Comparison of ENCODE assay signal across 15 mouse cellular contexts in genomic region chr8:54886987-54887785, GRCm38 (mm10). TPM values are rescaled to one million over a fixed set of nuclear protein-coding genes. Genes with fewer than 3 reads are reported as not detected.
DNase-seq lines count a peak whose midpoint lies in the region; ATAC-seq lines count a peak whose summit lies in the region.
"Had no signal": no experiment of that assay in that cellular context is flagged by ENCODE, and none has a peak within 500 bp of the region (broad histone marks: within the 10 kb centered on the region; RNA-seq: fewer than 3 reads in every experiment).

TSS of gene Wdr17 (minus strand) at chr8:54887184.

- H3K9me3 ChIP-seq in midbrain, embryonic 15.5 days: no peaks in the 10 kb centered on the region
- H3K9me3 ChIP-seq in midbrain, embryonic 13.5 days: no peaks in the 10 kb centered on the region
- H3K9me3 ChIP-seq: embryonic facial prominence, embryonic 13.5 days; liver, embryonic 13.5 days had no signal

- H3K27me3 ChIP-seq in midbrain, embryonic 15.5 days (replicated peaks): no peaks in the 10 kb centered on the region
- H3K27me3 ChIP-seq in midbrain, embryonic 13.5 days: no peaks in the 10 kb centered on the region
- H3K27me3 ChIP-seq: embryonic facial prominence, embryonic 13.5 days; liver, embryonic 13.5 days had no signal

- no peak within 1 kb of the TSS for H3K9ac ChIP-seq in midbrain, embryonic 15.5 days
- no peak within 1 kb of the TSS for H3K9ac ChIP-seq in midbrain, embryonic 13.5 days (replicated peaks)
- H3K9ac ChIP-seq: embryonic facial prominence, embryonic 13.5 days; liver, embryonic 13.5 days had no signal

- no peak within 1 kb of the TSS for H3K4me3 ChIP-seq in midbrain, embryonic 15.5 days
- H3K4me3 ChIP-seq in midbrain, embryonic 13.5 days (replicated peaks): no peak within 1 kb of the TSS
- H3K4me3 ChIP-seq: embryonic facial prominence, embryonic 13.5 days; heart, adult 2 months; liver, embryonic 13.5 days had no signal

- H3K4me1 ChIP-seq in midbrain, embryonic 15.5 days: no peaks in the 10 kb centered on the region
- H3K4me1 ChIP-seq in midbrain, embryonic 13.5 days (replicated peaks): no peaks in the 10 kb centered on the region
- H3K4me1 ChIP-seq: embryonic facial prominence, embryonic 13.5 days; liver, embryonic 13.5 days had no signal

- no peak for DNase-seq in frontal cortex, postnatal 14 days (ENCODE audit: low spot score in 2 of 2)
- peak; percentile 60 for DNase-seq in left cerebral cortex, adult 11 months (ENCODE audit: low spot score)
- peak; percentile 50 to 71 for DNase-seq in right cerebral cortex, postnatal 10 days (ENCODE audit: low spot score in 2 of 2)
- no peak for DNase-seq in lung, adult 18-20 months
- no peak for DNase-seq in urinary bladder, postnatal 4 days (ENCODE audit: low spot score in 2 of 2)
- DNase-seq: cerebellum, adult 9-11 months; heart, adult 2 months; liver, embryonic 13.5 days; lung, postnatal 36 days; thymus, postnatal 25 days had no signal

- WGBS in midbrain, embryonic 15.5 days: 87% methylated on average over 9 of the region's 9 CpGs
- 89% methylated on average over 9 of the region's 9 CpGs for WGBS in midbrain, embryonic 13.5 days

- H3K27ac ChIP-seq in midbrain, embryonic 15.5 days: no peak within 1 kb of the TSS
- H3K27ac ChIP-seq in midbrain, embryonic 13.5 days: no peak within 1 kb of the TSS
- H3K27ac ChIP-seq: embryonic facial prominence, embryonic 13.5 days; heart, adult 2 months; liver, embryonic 13.5 days had no signal

- no peaks in the 10 kb centered on the region for H3K36me3 ChIP-seq in midbrain, embryonic 15.5 days (replicated peaks)
- H3K36me3 ChIP-seq in midbrain, embryonic 13.5 days: no peaks in the 10 kb centered on the region
- H3K36me3 ChIP-seq: embryonic facial prominence, embryonic 13.5 days; liver, embryonic 13.5 days had no signal

- H3K4me2 ChIP-seq in midbrain, embryonic 15.5 days: no peak within 1 kb of the TSS
- H3K4me2 ChIP-seq in midbrain, embryonic 13.5 days (replicated peaks): no peak within 1 kb of the TSS
- H3K4me2 ChIP-seq: embryonic facial prominence, embryonic 13.5 days; liver, embryonic 13.5 days had no signal

- peak; percentile 93 for ATAC-seq in frontal cortex, adult (ENCODE audit: low TSS enrichment)
- no peak for ATAC-seq in midbrain, embryonic 15.5 days (replicated peaks)
- ATAC-seq in midbrain, embryonic 13.5 days: no peak
- ATAC-seq: intestine, embryonic 16.5 days had no signal

RNA-seq across cellular contexts. Expression of gene Wdr17, which starts in this region (rescaled TPM):
- 16.8 and 17.5 TPM in 2 replicates for polyA plus RNA-seq in midbrain, embryonic 15.5 days (2015; fragmentation: Nextera tagmentation; extraction: Ambion mirVana)
- 9.5 and 17.1 TPM in 2 replicates for polyA plus RNA-seq in midbrain, embryonic 13.5 days (2015; fragmentation: Nextera tagmentation; extraction: Ambion mirVana)
- polyA plus RNA-seq: heart, adult 2 months had no signal

Comparison
In these comparisons a context has a peak if more than half of its experiments do, and no peak if none do; other contexts are left out.
1. DNase-seq: peak in left cerebral cortex, adult 11 months (single experiment) and right cerebral cortex, postnatal 10 days (2 of 2); none in frontal cortex, postnatal 14 days (0 of 2), lung, adult 18-20 months (0 of 2) and urinary bladder, postnatal 4 days (0 of 2).